Mouse (Mus musculus) hindbrain, embryonic 14.5 days (tissue): ENCODE data around the gene Rpl14. TPM values are rescaled to one million over a fixed set of nuclear protein-coding genes. Genes with fewer than 3 reads are reported as not detected.

ENCODE experiments used
- ATAC-seq: fragments of 200-750 bp; cut with Nextera tagmentation; 2 replicates; pipeline ENCODE4 v1.8.0; 2017; ENCODE audit warnings: moderate number of reproducible peaks, mild to moderate bottlenecking, moderate TSS enrichment, moderate library complexity; ENCODE audit not compliant: low FRiP score
- DNase-seq: peaks from one replicate; pipeline ENCODE4 v3.0.0-alpha.2; 2015; ENCODE audit warnings: low spot score
- H3K27ac ChIP-seq: fragments of 300-500 bp; sonication (generic); 2 replicates; pipeline ENCODE4 v1.5.1; 2014; ENCODE audit warnings: mild to moderate bottlenecking, moderate library complexity
- H3K27me3 ChIP-seq: fragments of 300-500 bp; sonication (generic); 2 replicates; pipeline ENCODE4 v1.6.1; 2014; ENCODE audit warnings: mild to moderate bottlenecking, low read length, mixed read lengths; ENCODE audit not compliant: control insufficient read depth, insufficient read depth
- H3K36me3 ChIP-seq: fragments of 300-500 bp; sonication (generic); replicated peaks from 2 replicates; pipeline ENCODE4 v1.6.1; 2014; ENCODE audit not compliant: control insufficient read depth, insufficient read depth
- H3K4me1 ChIP-seq: fragments of 300-500 bp; sonication (generic); replicated peaks from 2 replicates; pipeline ENCODE4 v1.6.1; 2014; ENCODE audit warnings: antibody characterized with exemption, low read length, mixed read lengths; ENCODE audit not compliant: control insufficient read depth, insufficient read depth
- H3K4me2 ChIP-seq: fragments of 300-500 bp; sonication (generic); replicated peaks from 2 replicates; pipeline ENCODE4 v1.6.1; 2014; ENCODE audit warnings: mild to moderate bottlenecking, moderate library complexity
- H3K4me3 ChIP-seq: fragments of 300-500 bp; sonication (generic); replicated peaks from 2 replicates; pipeline ENCODE4 v1.5.1; 2014; ENCODE audit warnings: mild to moderate bottlenecking, low read length
- H3K9ac ChIP-seq: fragments of 300-500 bp; sonication (generic); 2 replicates; pipeline ENCODE4 v1.6.1; 2014
- H3K9me3 ChIP-seq: fragments of 300-500 bp; sonication (generic); 2 replicates; pipeline ENCODE4 v1.6.1; 2016; ENCODE audit warnings: low read length; ENCODE audit not compliant: control insufficient read depth
- WGBS: fragments of 180-500 bp; shearing (Covaris S2); extraction: QIAGEN DNeasy Blood & Tissue Kit; methylation state at CpG from one replicate; pipeline ENCODE4 v1.1.7; 2014; 5-methylcytosine and 5-hydroxymethylcytosine counted together
- polyA plus RNA-seq: library from polyadenylated mRNA; unstranded; fragments of >200 nt; fragmentation: Nextera tagmentation; extraction: Ambion mirVana; gene quantifications from 2 replicates; pipeline ENCODE4 v1.2.1, GENCODE M21; 2014

The Rpl14 gene
- polyA plus RNA-seq, 1 experiment from 2014 or later = 522 TPM

DNA sequence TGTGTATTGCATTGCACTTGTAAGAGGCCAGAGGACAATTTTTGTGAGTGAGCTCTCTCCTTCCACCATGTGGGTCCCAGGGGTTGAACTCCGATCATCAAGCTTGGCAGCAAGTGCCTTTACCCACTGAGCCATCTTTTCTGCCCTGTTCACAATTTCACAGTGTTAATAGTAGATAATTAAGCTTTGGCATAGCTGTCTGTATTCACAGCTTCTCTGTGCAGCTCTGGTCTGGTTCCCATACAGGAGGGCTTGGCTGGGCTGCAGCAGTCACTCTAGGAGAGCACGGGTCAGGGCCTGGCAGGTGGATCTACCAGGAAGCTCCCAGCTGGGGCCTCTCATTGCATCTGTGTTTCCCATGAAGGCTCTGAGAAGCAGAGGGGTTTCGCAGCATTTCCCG lies 24.1 kb downstream of the Rpl14 start:
- Histone ChIP-seq H3K9me3 (no peaks in the 10 kb centered on the region), H3K27me3 (no peaks in the 10 kb centered on the region), H3K36me3 (no peaks in the 10 kb centered on the region), H3K4me3 (no peak overlapping the region), H3K27ac (no peak overlapping the region), H3K4me2 (no peak overlapping the region), H3K9ac (no peak overlapping the region), H3K4me1 (no peaks in the 10 kb centered on the region)
- WGBS = 55% methylated on average over 4 of the region's 4 CpGs
- DNase-seq (no peak), ATAC-seq (no peak)

DNA sequence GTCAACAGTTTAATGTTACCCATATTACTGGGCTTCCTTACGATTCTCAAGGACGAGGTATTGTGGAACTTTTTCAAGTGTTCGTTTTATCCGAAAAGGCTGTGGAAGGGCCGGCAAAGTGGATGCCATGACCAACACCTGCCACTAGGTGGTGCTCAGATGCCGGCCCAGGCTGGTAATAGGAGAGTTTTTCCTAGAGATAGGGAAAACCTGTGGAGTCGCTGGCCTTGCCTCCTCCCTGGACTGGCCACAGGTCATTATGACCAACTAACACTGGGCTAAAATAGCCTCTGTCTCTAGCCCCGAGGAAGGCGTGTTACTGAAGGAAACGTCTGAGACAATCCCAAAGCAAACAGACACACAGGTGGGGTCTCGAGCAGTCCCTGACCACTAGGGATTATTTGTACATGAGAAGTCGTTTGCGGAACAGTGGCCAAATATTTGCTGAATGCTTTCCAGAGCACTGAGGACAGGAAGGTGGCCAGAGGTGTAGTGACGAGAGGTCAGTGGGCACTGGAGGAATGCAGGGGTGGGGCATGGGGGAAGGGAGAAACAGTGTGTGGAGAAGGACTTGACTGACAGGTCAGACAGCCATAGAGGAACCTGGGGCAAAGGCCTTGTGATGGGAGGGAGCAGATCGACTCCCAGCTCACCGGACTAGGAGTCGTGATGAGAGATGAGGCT lies 30.4 kb downstream of the Rpl14 start:
- peak; percentile 91 for DNase-seq
- no peaks in the 10 kb centered on the region for H3K27me3 ChIP-seq
- 24% methylated on average over 17 of the region's 17 CpGs for WGBS
- no peak overlapping the region for H3K27ac ChIP-seq
- no peak overlapping the region for H3K9ac ChIP-seq
- no peak overlapping the region for H3K4me2 ChIP-seq
- H3K36me3 ChIP-seq = no peaks in the 10 kb centered on the region
- H3K9me3 ChIP-seq = no peaks in the 10 kb centered on the region
- peaks cover 12% of the 10 kb centered on the region for H3K4me1 ChIP-seq
- H3K4me3 ChIP-seq = no peak overlapping the region
- ATAC-seq = peak; percentile 27; the same call in 1 of the 2 replicates

DNA sequence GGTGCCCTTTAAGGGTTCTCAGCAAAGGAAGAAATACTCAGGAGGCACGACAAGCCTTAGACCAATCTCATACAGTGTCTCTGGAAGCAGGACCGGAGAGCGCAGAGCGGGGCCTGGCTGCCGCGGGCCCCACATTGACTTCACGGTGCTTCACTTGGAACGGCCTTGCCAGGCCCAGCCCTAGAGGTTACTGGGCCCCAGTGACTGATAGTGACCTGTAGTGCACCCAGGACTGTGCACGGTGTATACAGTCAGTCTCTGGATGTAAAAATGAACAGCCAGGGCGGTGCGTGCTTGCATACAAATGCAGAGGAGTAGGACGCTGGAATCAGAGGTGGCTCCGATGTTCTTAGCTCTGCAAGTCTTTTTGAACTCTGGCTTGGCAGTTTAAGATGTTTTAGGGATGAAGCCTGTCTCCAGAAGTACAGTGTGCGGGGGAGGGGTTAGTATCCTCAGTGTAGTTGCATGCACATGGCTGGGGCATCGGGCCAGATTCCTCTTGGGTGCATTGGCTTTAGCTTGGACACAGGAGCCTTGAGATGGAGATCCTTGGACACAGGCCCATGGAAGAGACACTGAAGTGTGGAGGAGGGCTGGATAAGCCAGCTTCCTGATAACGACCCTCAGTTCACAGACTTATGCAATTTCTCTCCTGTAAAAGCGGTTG lies 31.1 kb downstream of the Rpl14 start:
- no peaks in the 10 kb centered on the region for H3K36me3 ChIP-seq
- ATAC-seq (peak; percentile 68; the same call in 1 of the 2 replicates), DNase-seq (no peak)
- no peak overlapping the region; the same call in 1 of the 2 replicates for H3K9ac ChIP-seq
- peaks cover 12% of the 10 kb centered on the region for H3K4me1 ChIP-seq
- H3K4me3 ChIP-seq = no peak overlapping the region
- H3K9me3 ChIP-seq = peaks cover 2% of the 10 kb centered on the region; the same call in 1 of the 2 replicates
- 52% methylated on average over 17 of the region's 17 CpGs for WGBS
- H3K4me2 ChIP-seq = peak overlapping the region; percentile 19; the same call in 1 of the 2 replicates
- no peaks in the 10 kb centered on the region for H3K27me3 ChIP-seq
- H3K27ac ChIP-seq = no peak overlapping the region

DNA sequence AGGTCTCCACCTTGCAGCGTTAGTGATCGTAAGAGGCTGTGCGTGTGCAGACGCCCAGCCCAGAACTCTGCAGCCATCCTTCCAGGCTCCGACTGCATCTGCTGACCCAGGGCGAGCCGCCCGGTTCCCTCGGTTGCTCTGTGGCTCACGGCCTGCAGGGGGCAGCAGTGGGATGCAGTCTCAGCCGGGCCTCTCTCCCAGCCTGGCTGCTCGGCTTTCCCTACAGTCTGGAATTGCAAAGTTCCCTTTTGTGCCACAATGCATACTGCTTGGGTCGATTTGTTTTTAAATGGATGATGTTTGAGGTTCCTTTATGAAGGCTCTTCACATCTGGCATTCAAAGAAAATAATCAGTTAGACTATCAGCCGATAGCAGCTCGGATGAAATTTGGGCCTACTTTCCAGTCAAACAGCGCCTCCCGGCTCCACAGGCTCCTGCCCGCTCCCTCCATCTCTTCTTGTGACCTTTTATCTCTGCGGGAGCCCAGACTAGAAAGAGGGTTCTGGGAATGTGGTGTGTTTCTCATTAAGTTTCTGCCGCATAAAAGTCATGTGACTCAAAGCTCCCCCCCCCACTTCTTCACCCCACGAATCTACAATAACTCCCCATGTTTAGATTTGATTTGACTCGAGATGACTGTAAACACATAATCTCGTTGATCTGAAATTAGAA lies 31.7 kb downstream of the Rpl14 start:
- no peak overlapping the region for H3K4me3 ChIP-seq
- H3K27ac ChIP-seq = no peak overlapping the region
- peaks cover 8% of the 10 kb centered on the region; the same call in 1 of the 2 replicates for H3K9me3 ChIP-seq
- H3K9ac ChIP-seq = peak overlapping the region; percentile 44
- DNase-seq (peak; percentile 90), ATAC-seq (peak; percentile 84)
- WGBS = 3% methylated on average over 23 of the region's 23 CpGs
- peak overlapping the region; percentile 19 for H3K4me2 ChIP-seq
- no peaks in the 10 kb centered on the region for H3K27me3 ChIP-seq
- H3K4me1 ChIP-seq = peaks cover 12% of the 10 kb centered on the region
- no peaks in the 10 kb centered on the region for H3K36me3 ChIP-seq

DNA sequence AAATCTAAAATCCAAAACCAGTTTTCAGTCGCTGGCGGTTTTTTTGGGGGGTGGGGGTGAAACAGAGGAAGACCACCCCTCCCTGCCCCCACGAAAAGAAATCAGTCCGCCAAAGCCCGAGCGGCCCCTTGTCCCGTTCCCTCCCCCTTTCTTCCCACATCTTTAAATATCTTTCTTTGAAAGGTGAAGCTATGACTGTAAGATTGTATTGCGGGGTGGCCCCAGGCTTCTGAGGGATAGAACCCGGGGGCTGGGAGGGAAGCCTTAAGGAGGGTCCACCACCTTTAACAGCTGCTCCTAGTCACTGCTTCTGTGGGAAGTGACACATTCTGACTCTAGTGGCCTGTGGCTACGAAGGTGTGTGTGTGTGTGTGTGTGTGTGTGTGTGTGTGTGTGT lies 32.3 kb downstream of the Rpl14 start:
- DNase-seq (no peak), ATAC-seq (no peak)
- Histone ChIP-seq H3K9ac (peak overlapping the region; percentile 44; the same call in 1 of the 2 replicates), H3K4me1 (peaks cover 12% of the 10 kb centered on the region), H3K36me3 (no peaks in the 10 kb centered on the region), H3K4me3 (no peak overlapping the region), H3K27me3 (no peaks in the 10 kb centered on the region), H3K27ac (no peak overlapping the region), H3K4me2 (peak overlapping the region; percentile 19), H3K9me3 (peaks cover 11% of the 10 kb centered on the region; the same call in 1 of the 2 replicates)
- 16% methylated on average over 10 of the region's 10 CpGs for WGBS

DNA sequence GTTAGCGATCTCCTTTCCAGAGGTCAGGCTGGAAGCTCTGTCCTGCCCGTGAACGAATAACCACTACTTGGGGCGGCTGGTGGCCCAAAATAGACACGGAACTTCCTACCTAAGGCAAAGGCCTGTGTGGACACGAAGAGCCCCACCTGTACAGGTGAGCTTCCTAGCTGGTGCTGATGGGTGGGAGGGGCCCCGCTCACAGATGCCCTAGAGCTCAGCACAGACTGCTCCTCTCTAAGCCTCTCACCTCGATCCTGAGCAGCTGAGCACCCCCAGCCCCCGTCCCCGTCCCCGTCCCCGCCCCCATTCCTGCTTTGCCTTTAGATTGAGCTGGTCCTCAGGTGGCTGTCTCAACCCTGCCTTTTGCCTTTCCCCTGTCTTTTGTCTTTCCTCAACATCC lies 32.7 kb downstream of the Rpl14 start:
- H3K27ac ChIP-seq = no peak overlapping the region
- DNase-seq (no peak), ATAC-seq (no peak)
- 28% methylated on average over 11 of the region's 12 CpGs for WGBS
- peaks cover 12% of the 10 kb centered on the region for H3K4me1 ChIP-seq
- no peaks in the 10 kb centered on the region for H3K27me3 ChIP-seq
- peaks cover 13% of the 10 kb centered on the region; the same call in 1 of the 2 replicates for H3K9me3 ChIP-seq
- H3K36me3 ChIP-seq = no peaks in the 10 kb centered on the region
- no peak overlapping the region for H3K4me2 ChIP-seq
- H3K9ac ChIP-seq = no peak overlapping the region
- H3K4me3 ChIP-seq = no peak overlapping the region

DNA sequence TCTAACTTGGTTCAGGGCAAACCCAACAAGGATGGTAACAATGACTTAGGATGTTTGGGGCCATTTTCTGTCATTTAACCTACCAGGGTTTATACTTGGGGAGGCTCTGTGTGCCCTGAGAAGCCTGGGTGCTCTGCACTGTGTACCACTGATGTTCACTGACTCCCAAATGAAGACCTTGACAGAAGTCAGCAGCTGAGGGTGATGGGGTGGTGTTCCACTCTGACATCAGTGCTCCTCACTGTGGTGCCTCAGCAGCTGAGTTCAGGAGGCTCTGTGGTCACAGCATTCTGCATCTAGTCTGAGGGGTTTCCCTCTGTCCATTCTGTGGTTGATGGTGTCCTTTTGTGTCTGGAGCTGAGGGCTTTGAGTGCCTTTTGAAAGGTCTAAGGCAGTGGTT lies 39.8 kb downstream of the Rpl14 start:
- DNase-seq (no peak), ATAC-seq (no peak)
- Histone ChIP-seq H3K36me3 (no peaks in the 10 kb centered on the region), H3K9me3 (peaks cover 13% of the 10 kb centered on the region; the same call in 1 of the 2 replicates), H3K27me3 (no peaks in the 10 kb centered on the region), H3K9ac (no peak overlapping the region), H3K4me2 (no peak overlapping the region), H3K27ac (no peak overlapping the region), H3K4me3 (no peak overlapping the region), H3K4me1 (no peaks in the 10 kb centered on the region)

DNA sequence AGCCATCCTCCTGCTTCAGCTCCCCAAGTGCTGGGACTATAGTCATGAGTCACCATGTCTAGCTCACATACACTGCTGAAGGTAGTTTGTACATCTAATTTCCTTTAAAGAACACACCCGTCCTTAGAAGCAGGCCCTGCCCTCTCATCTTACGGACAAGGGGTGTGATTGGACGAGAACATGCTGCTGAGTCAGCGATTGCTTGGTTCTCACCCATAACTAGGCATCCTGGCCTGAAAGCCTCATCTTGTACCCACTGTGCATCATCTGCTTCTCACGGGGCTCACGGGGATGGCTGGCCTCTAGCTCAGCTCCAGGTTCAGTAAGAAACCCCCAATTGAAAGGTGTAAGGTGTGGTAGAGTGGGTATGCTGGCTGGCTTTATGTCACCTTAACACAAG lies 42.8 kb downstream of the Rpl14 start:
- DNase-seq (no peak), ATAC-seq (no peak)
- H3K4me1 ChIP-seq = peaks cover 2% of the 10 kb centered on the region; the same call in 1 of the 2 replicates
- H3K9me3 ChIP-seq = no peaks in the 10 kb centered on the region
- H3K27ac ChIP-seq = no peak overlapping the region
- no peaks in the 10 kb centered on the region for H3K27me3 ChIP-seq
- 91% methylated on average over 6 of the region's 6 CpGs for WGBS
- H3K4me3 ChIP-seq = no peak overlapping the region
- no peak overlapping the region for H3K9ac ChIP-seq
- H3K36me3 ChIP-seq = no peaks in the 10 kb centered on the region
- no peak overlapping the region for H3K4me2 ChIP-seq

DNA sequence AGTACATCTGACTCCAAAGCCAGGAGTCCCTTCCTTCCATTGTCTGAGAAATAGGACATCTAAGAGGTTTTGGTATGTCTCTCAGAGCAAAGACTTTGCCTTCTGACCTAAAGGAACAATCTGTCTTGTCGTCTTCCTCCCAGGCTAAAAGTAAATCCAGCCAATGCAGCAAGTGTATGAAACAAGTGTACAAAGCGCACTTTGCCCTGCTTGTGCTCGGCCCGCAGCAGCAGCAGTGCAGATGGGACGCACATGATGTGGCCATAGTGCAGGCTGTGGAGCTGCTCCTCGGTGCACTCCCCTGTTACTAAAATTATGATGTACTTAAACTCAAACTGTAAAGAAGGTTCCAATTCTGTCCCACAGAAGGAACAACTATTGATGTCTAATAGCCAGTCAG lies 46.9 kb downstream of the Rpl14 start:
- no peak for ATAC-seq
- peaks cover 11% of the 10 kb centered on the region for H3K9me3 ChIP-seq
- no peak overlapping the region for H3K27ac ChIP-seq

More for the DNA sequence above, 46.9 kb downstream of the Rpl14 start:
- H3K4me1 ChIP-seq = peaks cover 16% of the 10 kb centered on the region
- no peak overlapping the region for H3K4me3 ChIP-seq
- no peaks in the 10 kb centered on the region for H3K36me3 ChIP-seq
- DNase-seq = no peak
- H3K27me3 ChIP-seq = no peaks in the 10 kb centered on the region
- no peak overlapping the region for H3K9ac ChIP-seq
- H3K4me2 ChIP-seq = no peak overlapping the region
- 79% methylated on average over 6 of the region's 6 CpGs for WGBS
